Mouse (Mus musculus) kidney, adult 9 months (tissue): ENCODE measurements around the gene Bcat1.

Experiments used
- DNase-seq: peaks from one replicate; pipeline ENCODE4 v3.0.0; 2022

The Bcat1 gene

GRCm38 (mm10) chr6:145002094-145002936 lies 73.7 kb downstream of the Bcat1 start:
- no peak for DNase-seq

DNA sequence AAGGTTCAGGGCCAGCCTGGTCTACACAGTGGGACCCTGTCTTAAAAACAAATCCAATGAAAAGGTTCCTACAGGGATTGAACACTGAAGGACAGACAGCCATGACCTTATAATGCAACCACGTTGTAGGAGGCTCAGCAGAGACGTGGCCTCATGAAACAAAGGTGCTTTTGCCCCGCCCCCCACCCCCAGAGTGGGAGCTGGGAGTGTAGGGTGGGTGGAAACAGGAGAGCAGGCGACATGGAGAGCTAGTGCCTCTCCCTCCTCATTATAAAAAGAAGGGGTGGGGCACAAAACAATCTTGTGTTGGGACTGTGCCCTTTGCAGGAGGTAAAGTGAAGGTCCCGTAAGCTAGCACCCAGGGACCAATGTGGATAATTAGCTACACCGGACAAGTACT lies 74.5 kb downstream of the Bcat1 start:
- DNase-seq, result no peak

- no peak for DNase-seq
Measured at GRCm38 (mm10) chr6:144997229-144997628, 78.8 kb downstream of the Bcat1 start.

DNA sequence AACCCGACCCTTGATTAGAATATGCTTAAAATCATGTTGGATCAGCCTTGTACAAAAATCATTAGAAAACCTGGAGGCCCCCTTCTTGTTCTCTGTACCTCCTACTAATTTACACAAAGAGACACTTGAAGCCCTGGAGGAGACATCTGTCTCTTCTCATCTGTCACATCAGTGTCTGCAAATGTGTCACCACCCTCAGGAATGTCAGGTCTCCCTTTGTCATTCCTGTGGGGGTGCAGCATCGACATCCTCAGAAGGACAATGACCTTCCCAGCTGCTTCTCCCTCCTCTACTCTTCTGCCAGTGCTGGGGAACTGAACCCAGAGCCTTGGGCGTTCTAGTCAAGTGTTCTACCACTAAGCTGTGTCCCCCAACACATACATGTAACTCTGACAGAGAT lies 83.9 kb downstream of the Bcat1 start:
- no peak for DNase-seq

- no peak for DNase-seq
Measured at GRCm38 (mm10) chr6:144989193-144989592, 86.8 kb downstream of the Bcat1 start.

- DNase-seq, result no peak
Measured at GRCm38 (mm10) chr6:144987676-144988075, 88.3 kb downstream of the Bcat1 start.

DNA sequence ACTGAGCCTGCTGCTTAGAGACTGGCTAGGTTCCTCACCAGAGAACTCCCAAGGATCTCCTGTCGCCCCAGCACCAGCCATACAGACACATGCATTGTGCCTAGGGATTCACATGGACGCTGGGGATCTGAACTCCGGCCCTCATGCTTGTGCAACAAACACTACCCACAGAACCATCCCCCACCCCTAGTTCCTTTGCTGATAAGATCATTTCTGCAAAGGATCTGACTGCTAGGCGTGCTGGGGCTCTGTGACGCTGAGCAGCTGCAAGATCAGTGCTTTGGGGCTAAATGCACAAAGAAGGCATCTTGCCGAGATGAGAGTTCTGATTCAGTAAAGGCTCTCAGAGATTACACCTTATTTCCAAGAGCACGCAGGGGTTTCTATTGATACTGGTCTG lies 88.8 kb downstream of the Bcat1 start:
- no peak for DNase-seq

DNA sequence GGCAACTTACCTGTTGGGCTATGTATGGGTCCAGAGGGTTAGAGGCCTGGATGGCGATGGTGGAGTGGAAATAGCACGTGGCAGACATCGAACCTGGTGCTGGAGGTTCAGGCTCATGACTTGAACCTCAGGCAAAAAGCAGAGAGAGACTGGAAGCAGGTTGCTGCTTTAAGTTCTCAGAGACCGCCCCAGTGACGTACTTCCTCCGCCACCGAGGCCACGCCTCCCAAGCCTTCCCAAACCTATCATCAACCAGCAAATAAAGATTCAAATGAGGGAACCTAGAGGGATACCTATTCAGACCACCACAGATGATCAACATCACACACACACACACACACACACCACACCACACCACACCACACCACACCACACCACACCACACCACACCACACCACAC lies 91.8 kb downstream of the Bcat1 start:
- DNase-seq, result no peak

- DNase-seq, result no peak
Measured at GRCm38 (mm10) chr6:144982093-144982492, 93.9 kb downstream of the Bcat1 start.

DNA sequence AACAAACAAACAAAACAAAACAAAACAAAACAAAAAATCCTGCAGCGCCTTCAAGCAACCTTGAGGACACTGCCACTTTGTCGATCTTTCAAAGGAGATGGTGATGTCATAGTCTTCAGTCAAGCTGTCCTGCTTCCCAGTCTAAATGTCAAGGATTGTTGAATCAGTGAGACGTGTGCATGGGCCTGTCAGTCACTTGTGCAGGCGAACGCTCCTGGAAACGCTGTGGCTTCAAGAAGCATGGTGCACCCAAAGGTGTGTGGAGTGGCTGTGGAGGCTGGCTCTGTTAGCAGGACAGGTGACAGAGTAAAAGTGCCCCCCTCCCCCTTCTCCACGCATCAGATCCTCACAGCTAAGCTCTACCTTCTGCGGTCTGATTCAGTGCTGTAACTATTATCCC lies 103.6 kb downstream of the Bcat1 start:
- no peak for DNase-seq

- no peak for DNase-seq
Measured at GRCm38 (mm10) chr6:144970900-144971299, 105.1 kb downstream of the Bcat1 start.

DNA sequence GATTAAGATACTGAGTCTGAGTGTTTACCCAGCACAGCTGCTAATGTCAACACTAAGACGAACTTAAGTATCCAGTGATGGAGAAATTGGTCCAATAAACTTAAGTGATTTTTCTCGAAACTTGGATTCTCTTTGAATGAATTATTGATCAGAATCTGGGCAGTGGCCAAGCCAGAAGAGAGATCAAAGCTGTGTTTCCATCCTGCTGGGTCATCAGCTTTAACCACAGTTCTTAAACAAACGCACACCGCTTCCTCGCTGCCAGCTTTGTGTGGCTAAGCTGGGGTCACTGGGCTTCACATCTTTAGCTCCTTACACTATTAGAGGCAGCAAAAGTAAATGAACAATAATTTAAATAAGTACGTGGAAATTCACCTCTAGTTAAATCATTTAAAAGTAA lies 108.4 kb downstream of the Bcat1 start:
- no peak for DNase-seq

DNA sequence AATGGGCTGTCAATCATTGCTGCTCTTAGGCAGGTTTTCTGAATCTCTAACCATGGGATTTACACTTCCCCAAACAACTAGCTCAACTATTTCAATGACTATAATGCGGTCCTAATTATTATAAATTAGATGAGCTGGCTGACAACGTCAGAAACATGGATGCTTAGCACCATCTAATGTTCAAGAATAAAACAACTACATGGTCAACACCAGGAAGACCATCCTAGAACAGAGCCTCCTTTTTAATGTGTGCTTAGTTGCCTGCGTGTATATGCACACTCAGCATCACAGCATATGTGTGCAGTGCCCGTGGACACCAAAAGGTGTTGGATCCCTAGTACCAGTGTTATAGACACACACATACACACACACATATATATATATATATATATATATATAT lies 111.8 kb downstream of the Bcat1 start:
- DNase-seq, result no peak

GRCm38 (mm10) chr6:144963156-144963555 lies 112.8 kb downstream of the Bcat1 start:
- DNase-seq, result no peak

DNA sequence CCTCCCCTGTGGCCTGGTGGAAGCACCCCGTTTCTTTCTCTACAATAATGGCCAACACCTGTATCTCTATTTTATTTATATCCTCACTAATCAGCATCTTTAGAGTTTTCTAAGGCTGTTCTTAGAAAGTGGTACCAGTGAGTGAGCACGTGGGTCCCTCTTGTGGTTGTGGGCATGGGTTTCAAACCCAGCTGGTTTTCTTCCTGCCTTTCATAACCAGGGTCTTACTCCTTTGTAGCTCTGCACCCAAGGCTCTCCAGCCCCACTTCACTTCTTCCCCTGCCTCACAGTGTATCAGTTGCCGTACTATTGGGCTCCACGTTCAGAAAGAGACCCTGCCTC lies 114.0 kb downstream of the Bcat1 start:
- DNase-seq, result no peak

GRCm38 (mm10) chr6:144961253-144962012 lies 114.6 kb downstream of the Bcat1 start:
- no peak for DNase-seq

DNA sequence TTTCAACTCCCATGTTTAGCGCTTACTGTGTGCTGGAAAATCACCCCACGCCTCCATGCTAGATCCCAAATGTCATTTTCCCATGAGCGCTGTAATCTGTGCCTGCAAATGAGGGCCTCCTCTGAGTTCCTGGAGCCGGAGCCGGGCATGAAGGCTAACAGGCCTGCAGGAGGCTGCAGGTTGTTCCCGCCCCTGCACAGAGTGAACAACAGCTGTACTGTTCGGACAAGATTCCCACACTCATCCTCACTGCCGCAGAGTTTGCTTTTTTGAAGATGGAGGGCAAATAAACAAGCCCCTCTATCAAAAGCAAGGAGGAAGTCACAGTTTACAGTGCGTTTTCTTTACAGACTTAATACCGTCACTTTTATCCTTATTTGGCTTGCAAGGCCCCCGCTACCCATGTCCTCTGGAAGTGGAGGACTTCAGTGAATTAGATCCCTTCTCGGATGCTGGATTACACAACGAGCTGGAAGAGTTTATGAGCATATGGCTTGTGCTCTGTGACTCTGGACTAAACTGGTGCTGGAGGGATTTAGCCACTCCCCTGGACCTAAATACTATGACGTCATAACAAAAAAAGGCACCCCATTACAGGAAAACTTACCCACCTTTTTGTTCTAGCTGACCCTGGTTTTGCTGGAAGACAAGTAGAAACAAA lies 120.0 kb downstream of the Bcat1 start:
- no peak for DNase-seq

- no peak for DNase-seq
Measured at GRCm38 (mm10) chr6:144952885-144953284, 123.1 kb downstream of the Bcat1 start.

DNA sequence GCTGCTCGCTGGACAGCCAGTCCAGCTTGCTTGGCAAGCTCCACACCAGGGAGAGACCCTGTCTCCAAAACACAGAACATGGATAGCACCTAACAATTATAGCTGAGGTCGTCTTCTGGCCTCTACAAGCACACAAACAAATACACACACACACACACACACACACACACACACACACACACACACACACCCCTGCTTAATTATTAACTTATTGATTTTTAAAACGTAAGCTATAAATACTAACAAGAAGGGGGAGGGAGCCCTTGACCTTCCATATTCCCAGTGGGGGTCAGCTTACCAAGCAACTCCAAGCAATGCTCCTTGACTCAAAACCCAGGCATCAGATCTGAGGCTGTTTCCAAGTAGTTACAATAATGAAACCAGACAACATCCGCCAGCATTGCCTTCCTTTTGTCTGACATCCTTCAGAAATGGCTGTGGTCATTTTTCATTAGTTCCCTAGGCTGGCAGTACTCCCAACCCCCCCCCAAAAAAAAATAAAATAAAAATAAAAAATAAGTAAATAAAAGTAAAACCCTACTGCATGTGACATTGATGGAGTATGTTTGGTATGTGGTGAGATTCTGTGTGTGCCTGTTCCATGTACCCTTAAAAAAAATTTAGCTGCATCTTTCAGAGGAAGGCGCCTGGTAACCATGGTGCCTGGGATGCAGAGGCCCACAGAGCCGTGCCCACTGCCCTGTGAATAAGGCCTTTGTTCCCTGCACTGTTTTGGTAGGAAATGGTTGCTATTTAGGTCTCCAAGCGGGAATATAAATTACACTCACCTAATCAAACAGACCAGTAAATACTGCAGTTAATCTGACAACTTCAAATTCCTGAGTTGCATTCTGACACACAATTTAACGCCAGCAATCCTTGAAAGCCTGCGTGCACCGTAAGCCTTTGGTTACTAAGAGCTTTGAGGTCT lies 131.3 kb downstream of the Bcat1 start:
- no peak for DNase-seq
